Mouse (Mus musculus) heart, adult 2 months (tissue): ENCODE measurements around the gene Bcar3.

Experiments used
- CTCF ChIP-seq: fragments of 200-600 bp; IDR thresholded peaks from 2 replicates; pipeline ENCODE4 v1.8.1; 2022; ENCODE audit warnings: antibody characterized with exemption, mild to moderate bottlenecking, moderate library complexity
- EP300 ChIP-seq: fragments of 200-500 bp; IDR thresholded peaks from 2 replicates; pipeline ENCODE4 v1.6.1; 2011; ENCODE audit warnings: low read depth, low read length, control low read depth; ENCODE audit not compliant: insufficient read depth

DNA sequence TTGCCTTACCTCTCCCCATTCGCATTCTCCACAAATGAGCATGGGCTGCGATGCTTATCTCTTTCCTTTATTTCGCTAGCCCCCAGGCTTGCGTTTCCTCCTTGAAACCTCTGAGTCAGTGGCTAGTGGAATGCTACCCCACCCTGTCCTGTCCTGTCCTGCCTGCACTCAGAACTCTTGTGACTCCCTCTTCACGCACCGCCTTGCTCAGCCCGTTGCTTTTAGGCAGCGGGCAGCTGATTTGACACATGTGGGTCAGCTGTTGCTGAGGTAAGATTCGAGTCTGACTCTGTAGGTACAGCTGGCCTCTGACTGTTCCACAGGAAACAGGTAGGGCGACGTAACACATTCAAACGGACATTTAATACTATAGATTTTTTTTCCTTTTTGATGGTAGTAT lies 97.9 kb downstream of the Bcar3 start:
- TF ChIP-seq CTCF = no peak
- TF ChIP-seq EP300 = no peak
